Mouse (Mus musculus): ENCODE results near the gene Naxd. TPM values are rescaled to one million over a fixed set of nuclear protein-coding genes. Genes with fewer than 3 reads are reported as not detected.

Gene Naxd
- total and polyA plus RNA-seq, 3 experiments: 38.2 to 78.6 (median 56.3) TPM

DNA sequence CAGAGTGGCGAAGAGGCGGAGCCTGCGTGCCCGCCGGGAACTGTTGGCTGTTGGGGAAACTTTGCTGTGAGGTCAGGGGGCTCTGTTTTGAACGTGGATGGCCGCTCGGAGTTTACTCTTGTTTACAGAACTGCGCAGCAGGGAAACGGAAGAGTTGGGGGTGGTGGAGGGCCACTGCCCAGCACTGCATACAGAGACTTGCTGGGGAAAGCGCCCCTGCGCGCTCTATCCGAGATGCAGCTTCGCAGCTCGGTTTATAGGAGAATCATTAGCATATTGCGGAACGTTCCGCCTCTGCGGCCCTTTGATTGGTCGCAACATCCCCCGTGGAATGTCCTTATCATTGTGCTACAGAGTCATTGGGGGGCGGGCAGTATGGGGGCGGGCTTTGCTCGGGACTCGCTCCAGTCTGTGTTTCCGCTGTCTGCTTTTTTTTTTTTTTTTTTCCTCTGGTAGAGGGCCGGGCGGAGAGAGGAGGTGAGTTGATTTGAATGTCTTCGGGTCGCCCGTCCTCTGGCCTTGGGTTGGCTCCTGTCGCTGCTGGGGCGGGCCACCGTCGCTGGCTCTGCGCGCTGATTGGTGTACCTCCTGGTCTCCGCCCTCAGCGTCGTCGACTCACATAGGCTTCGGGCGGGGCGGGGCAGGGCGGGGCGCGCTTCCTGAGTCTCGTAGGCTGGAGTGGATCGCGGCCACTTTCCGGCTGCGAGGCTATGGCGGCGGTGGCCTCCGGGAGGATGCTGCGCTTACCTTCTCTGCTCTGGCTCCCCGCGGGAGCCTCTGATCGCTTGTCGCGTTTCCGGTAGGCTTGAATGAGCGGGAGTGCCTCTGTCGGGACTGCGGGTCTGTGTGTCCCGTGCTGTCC is 60.7 kb downstream of the Naxd start:
- no peak for TF ChIP-seq GATA1 (IDR thresholded peaks at IDR 0.05; ENCODE audit: borderline replicate concordance, low read length)
- no peak for TF ChIP-seq TAL1 (conservative IDR thresholded peaks at IDR 0.05; ENCODE audit: low read depth, low read length)
- peak; percentile 96 for TF ChIP-seq POLR2AphosphoS5 (IDR thresholded peaks at IDR 0.05; ENCODE audit: insufficient replicate concordance, low read depth, low read length)
- no peak for TF ChIP-seq GATA2 (IDR thresholded peaks at IDR 0.05; ENCODE audit: borderline replicate concordance, low read depth, low read length)

DNA sequence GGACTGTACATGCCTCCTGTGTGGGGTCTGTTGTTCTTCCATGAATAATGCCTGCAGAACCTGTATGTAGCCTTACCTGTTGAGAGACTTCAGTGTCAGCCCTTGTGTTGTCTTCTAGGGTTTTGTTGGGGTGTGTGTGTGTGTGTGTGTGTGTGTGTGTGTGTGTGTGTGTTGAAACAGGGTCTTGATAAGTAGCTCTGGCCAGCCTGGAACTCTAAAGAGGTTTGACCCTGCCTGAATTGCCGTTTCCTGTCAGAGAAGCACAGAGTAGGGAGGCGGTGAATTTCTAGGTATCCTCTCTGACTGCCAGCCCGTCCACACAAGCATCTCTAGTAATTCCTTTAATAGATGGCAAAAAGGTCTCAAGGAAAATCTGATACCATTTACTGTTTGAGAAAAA is 62.2 kb downstream of the Naxd start:
- Histone ChIP-seq H3K27me3 (ENCODE audit: insufficient read depth, low read length) (no peaks in the 10 kb centered on the region; the same call in 1 of the 2 replicates), H3K4me3 (ENCODE audit: low read depth, low read length) (no peak overlapping the region; the same call in 1 of the 2 replicates), H3K9me3 (replicated peaks) (peaks cover 9% of the 10 kb centered on the region), H3K4me1 (ENCODE audit: insufficient read depth, low read depth, low read length) (peaks cover 35% of the 10 kb centered on the region), H3K36me3 (replicated peaks) (peaks cover 46% of the 10 kb centered on the region)
- DNase-seq (ENCODE audit: low spot score) (no peak), ATAC-seq (ENCODE audit: extremely low read depth, insufficient number of reproducible peaks, low FRiP score, poor library complexity, severe bottlenecking) (no peak)
- TF ChIP-seq GATA2 (IDR thresholded peaks at IDR 0.05; ENCODE audit: borderline replicate concordance, low read depth, low read length) (no peak), CTCF (IDR thresholded peaks at IDR 0.05; ENCODE audit: low read depth, low read length) (no peak), POLR2AphosphoS5 (IDR thresholded peaks at IDR 0.05; ENCODE audit: insufficient replicate concordance, low read depth, low read length) (no peak), GATA1 (IDR thresholded peaks at IDR 0.05; ENCODE audit: borderline replicate concordance, low read length) (no peak), TAL1 (conservative IDR thresholded peaks at IDR 0.05; ENCODE audit: low read depth, low read length) (no peak)

More for the DNA sequence above, 60.7 kb downstream of the Naxd start:
- H3K4me3 ChIP-seq (ENCODE audit: low read depth, low read length): peak overlapping the region; percentile 85
- peaks cover 30% of the 10 kb centered on the region for H3K36me3 ChIP-seq (replicated peaks)
- DNase-seq (ENCODE audit: low spot score) (peak; percentile 94), ATAC-seq (ENCODE audit: extremely low read depth, insufficient number of reproducible peaks, low FRiP score, poor library complexity, severe bottlenecking) (peak; percentile 78)
- no peaks in the 10 kb centered on the region; the same call in 1 of the 2 replicates for H3K27me3 ChIP-seq (ENCODE audit: insufficient read depth, low read length)
- H3K4me1 ChIP-seq (ENCODE audit: insufficient read depth, low read depth, low read length): peaks cover 40% of the 10 kb centered on the region
- H3K9me3 ChIP-seq (replicated peaks): peaks cover 9% of the 10 kb centered on the region

- peaks cover 30% of the 10 kb centered on the region for H3K4me1 ChIP-seq (ENCODE audit: insufficient read depth, low read depth, low read length)
- DNase-seq (ENCODE audit: low spot score): no peak
- no peak overlapping the region for H3K4me3 ChIP-seq (ENCODE audit: low read depth, low read length)
- H3K27me3 ChIP-seq (ENCODE audit: insufficient read depth, low read length): no peaks in the 10 kb centered on the region; the same call in 1 of the 2 replicates
- peaks cover 9% of the 10 kb centered on the region for H3K9me3 ChIP-seq (replicated peaks)
- TF ChIP-seq POLR2AphosphoS5 (IDR thresholded peaks at IDR 0.05; ENCODE audit: insufficient replicate concordance, low read depth, low read length) (no peak), GATA2 (IDR thresholded peaks at IDR 0.05; ENCODE audit: borderline replicate concordance, low read depth, low read length) (no peak), CTCF (IDR thresholded peaks at IDR 0.05; ENCODE audit: low read depth, low read length) (no peak), TAL1 (conservative IDR thresholded peaks at IDR 0.05; ENCODE audit: low read depth, low read length) (no peak), GATA1 (IDR thresholded peaks at IDR 0.05; ENCODE audit: borderline replicate concordance, low read length) (no peak)
- no peak for ATAC-seq (ENCODE audit: extremely low read depth, insufficient number of reproducible peaks, low FRiP score, poor library complexity, severe bottlenecking)
- peaks cover 53% of the 10 kb centered on the region for H3K36me3 ChIP-seq (replicated peaks)
Measured at GRCm38 (mm10) chr8:11560220-11560619, 62.9 kb downstream of the Naxd start.

- DNase-seq (ENCODE audit: low spot score) (no peak), ATAC-seq (ENCODE audit: extremely low read depth, insufficient number of reproducible peaks, low FRiP score, poor library complexity, severe bottlenecking) (no peak)
- H3K4me1 ChIP-seq (ENCODE audit: insufficient read depth, low read depth, low read length): peaks cover 23% of the 10 kb centered on the region
- H3K9me3 ChIP-seq (replicated peaks): peaks cover 7% of the 10 kb centered on the region
- H3K4me3 ChIP-seq (ENCODE audit: low read depth, low read length): no peak overlapping the region
- peaks cover 60% of the 10 kb centered on the region for H3K36me3 ChIP-seq (replicated peaks)
- no peaks in the 10 kb centered on the region; the same call in 1 of the 2 replicates for H3K27me3 ChIP-seq (ENCODE audit: insufficient read depth, low read length)
- TF ChIP-seq GATA1 (IDR thresholded peaks at IDR 0.05; ENCODE audit: borderline replicate concordance, low read length): no peak
- no peak for TF ChIP-seq CTCF (IDR thresholded peaks at IDR 0.05; ENCODE audit: low read depth, low read length)
- no peak for TF ChIP-seq TAL1 (conservative IDR thresholded peaks at IDR 0.05; ENCODE audit: low read depth, low read length)
- no peak for TF ChIP-seq POLR2AphosphoS5 (IDR thresholded peaks at IDR 0.05; ENCODE audit: insufficient replicate concordance, low read depth, low read length)
- no peak for TF ChIP-seq GATA2 (IDR thresholded peaks at IDR 0.05; ENCODE audit: borderline replicate concordance, low read depth, low read length)
Measured at GRCm38 (mm10) chr8:11564236-11564635, 66.9 kb downstream of the Naxd start.

Other genes with a start within 250 kb of the Naxd start
- not detected in 2 replicates for gene Col4a2, start 184.7 kb upstream of the Naxd start, total RNA-seq (2014; fragmentation: Nextera tagmentation)
- 0.05 and 0.06 TPM in 2 replicates for gene Col4a2, start 184.7 kb upstream of the Naxd start, total RNA-seq (2017)
- not detected in 2 replicates for gene Col4a2, start 184.7 kb upstream of the Naxd start, polyA plus RNA-seq (2012)
- gene Col4a1, start 184.7 kb upstream of the Naxd start, total RNA-seq (2014; fragmentation: Nextera tagmentation): not detected in 2 replicates
- 0.05 TPM in 1 of 2 replicates, not detected in the other for gene Col4a1, start 184.7 kb upstream of the Naxd start, total RNA-seq (2017)
- gene Col4a1, start 184.7 kb upstream of the Naxd start, polyA plus RNA-seq (2012): not detected in 2 replicates
- not detected in 2 replicates for gene Rab20, start 18.8 kb upstream of the Naxd start, total RNA-seq (2014; fragmentation: Nextera tagmentation)
- gene Rab20, start 18.8 kb upstream of the Naxd start, total RNA-seq (2017): not detected in 2 replicates
- gene Rab20, start 18.8 kb upstream of the Naxd start, polyA plus RNA-seq (2012): not detected in 2 replicates
- gene Cars2, start 53.3 kb downstream of the Naxd start, total RNA-seq (2014; fragmentation: Nextera tagmentation): 25.7 and 31.8 TPM in 2 replicates
- 47.4 and 57.9 TPM in 2 replicates for gene Cars2, start 53.3 kb downstream of the Naxd start, total RNA-seq (2017)
- 34.7 and 53.4 TPM in 2 replicates for gene Cars2, start 53.3 kb downstream of the Naxd start, polyA plus RNA-seq (2012)
- gene Ing1, start 58.1 kb downstream of the Naxd start, total RNA-seq (2014; fragmentation: Nextera tagmentation): 29.7 and 32.2 TPM in 2 replicates
- gene Ing1, start 58.1 kb downstream of the Naxd start, total RNA-seq (2017): 43.6 and 45.2 TPM in 2 replicates
- 61.5 and 62.6 TPM in 2 replicates for gene Ing1, start 58.1 kb downstream of the Naxd start, polyA plus RNA-seq (2012)
- 71.8 TPM in 2 replicates for gene Ankrd10, start 138.3 kb downstream of the Naxd start, total RNA-seq (2014; fragmentation: Nextera tagmentation)
- gene Ankrd10, start 138.3 kb downstream of the Naxd start, total RNA-seq (2017): 72.0 and 80.6 TPM in 2 replicates
- gene Ankrd10, start 138.3 kb downstream of the Naxd start, polyA plus RNA-seq (2012): 53.4 and 69.1 TPM in 2 replicates
- gene 1700016D06Rik, start 203.6 kb downstream of the Naxd start, total RNA-seq (2014; fragmentation: Nextera tagmentation): not detected in 2 replicates
- 0.22 TPM in 1 of 2 replicates, not detected in the other for gene 1700016D06Rik, start 203.6 kb downstream of the Naxd start, total RNA-seq (2017)
- gene 1700016D06Rik, start 203.6 kb downstream of the Naxd start, polyA plus RNA-seq (2012): not detected in 2 replicates
- 27.8 and 39.6 TPM in 2 replicates for gene Arhgef7, start 230.2 kb downstream of the Naxd start, total RNA-seq (2014; fragmentation: Nextera tagmentation)
- 13.5 and 14.7 TPM in 2 replicates for gene Arhgef7, start 230.2 kb downstream of the Naxd start, total RNA-seq (2017)
- 21.5 and 23.8 TPM in 2 replicates for gene Arhgef7, start 230.2 kb downstream of the Naxd start, polyA plus RNA-seq (2012)